Mouse (Mus musculus) Muller cell, postnatal 12 days (primary cell): ENCODE measurements around the gene Slc12a3.
"Not testable (repeated sequence)": the region's sequence is repeated elsewhere in the genome, so short reads cannot be mapped to it uniquely, and the experiment has no call there.

Experiments used
- DNase-seq: peaks from one replicate; pipeline ENCODE4 v3.0.0-alpha.2; 2015; ENCODE audit errors: inconsistent ontology term

The Slc12a3 gene

DNA sequence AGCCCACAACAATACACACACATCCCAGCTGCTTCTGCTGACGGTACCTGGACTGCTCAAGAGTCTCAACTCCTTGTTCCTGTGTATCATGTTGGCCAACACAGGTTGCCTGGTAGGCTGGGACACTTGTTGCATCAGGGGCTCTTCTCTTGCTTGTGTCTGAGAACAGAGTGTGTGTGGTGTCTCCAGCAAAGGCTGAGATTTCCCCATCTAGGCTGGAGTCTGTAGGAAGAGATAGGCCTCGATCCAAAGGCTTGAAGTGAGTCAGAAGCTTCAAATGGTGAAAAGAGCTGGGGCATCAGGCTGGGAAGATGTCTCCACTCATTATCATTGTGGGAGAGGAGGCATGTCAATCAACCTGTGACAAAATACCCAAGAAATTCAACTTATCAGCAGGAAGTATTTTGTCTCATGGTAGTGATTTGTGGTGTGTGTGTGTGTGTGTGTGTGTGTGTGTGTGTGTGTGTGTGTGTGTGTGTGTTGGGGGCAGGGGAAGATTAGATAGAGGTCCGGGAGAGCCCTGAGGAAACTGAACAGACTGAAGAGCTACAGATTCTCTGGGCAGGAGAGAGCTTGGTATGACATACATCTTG is 70.5 kb downstream of the Slc12a3 start:
- no peak for DNase-seq

GRCm38 (mm10) chr8:94399957-94400356 is 71.0 kb downstream of the Slc12a3 start:
- DNase-seq: not testable (repeated sequence)

DNA sequence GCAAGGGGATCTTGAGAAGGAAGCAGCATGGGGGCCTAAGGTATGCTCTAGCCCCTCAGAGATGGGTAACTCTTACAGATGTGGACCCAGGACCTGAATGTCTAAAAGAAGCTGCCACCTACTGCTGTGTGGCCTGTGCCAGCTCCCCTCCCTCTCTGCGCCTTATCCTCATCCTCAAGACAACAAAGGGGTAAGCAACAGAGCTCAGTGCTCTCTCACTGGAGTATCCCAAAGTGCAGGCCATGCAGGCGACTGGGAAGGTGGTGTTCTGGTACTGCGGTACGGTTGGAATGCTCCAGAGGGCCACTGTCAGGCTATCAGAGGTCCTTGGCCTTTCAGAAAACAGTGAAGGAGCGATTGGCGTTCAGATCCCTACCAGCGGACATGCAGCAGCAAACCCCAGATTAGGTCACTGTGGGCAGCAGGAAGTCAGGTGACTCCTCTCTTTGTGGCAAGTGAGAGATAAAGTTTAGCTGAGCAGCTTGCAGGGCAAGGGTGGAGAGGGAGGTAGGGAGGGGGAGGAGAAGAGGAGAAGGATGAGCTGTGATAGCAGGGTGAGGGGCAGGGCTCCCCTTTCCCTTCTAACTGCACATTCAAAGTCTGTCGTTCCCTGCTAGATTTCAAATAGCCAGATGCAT is 79.6 kb downstream of the Slc12a3 start:
- DNase-seq: no peak

DNA sequence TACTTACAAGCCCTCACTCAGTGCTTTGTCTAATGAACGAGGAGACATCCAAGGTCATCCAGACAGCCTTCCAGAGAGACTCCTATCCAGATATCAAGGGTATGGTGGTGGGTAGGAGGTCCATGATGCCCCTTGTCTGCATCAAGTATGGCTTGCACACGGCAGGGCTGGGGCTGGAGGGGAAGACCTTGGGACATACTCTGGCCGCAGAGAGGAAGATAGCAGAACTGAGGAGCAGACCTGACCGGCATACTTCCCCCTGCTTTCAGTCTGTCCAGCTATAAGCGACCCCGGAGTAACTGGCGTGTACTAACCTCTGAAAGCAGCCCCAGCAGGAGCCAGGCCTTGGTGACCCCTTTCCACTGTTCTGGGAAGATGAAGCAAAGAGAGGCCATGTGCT is 80.5 kb downstream of the Slc12a3 start:
- no peak for DNase-seq

DNA sequence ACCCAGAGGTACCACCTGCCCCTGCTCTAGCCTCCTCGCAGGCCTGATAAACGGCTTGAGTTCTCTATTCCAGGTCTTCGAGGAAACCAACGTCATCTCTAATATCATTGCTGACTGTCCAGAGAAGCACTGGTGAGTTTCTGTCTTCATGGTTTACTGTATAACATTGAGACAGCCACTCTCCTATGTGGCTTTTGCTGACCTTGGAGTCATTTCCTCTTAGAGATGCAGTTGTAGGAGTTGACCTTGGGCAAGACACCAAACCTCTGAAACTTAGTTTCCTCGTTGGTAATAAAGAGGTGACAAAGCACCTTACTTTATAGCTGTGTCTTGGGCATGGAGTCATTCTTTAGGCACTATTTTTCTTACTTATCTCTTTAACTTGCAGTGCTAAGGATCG is 83.5 kb downstream of the Slc12a3 start:
- no peak for DNase-seq

GRCm38 (mm10) chr8:94413509-94413908 is 84.5 kb downstream of the Slc12a3 start:
- no peak for DNase-seq

- no peak for DNase-seq
These were observed 86.2 kb downstream of the Slc12a3 start for GRCm38 (mm10) chr8:94415218-94415617.
